ENCODE assay signal across 16 mouse cellular contexts in genomic region chr6:144579301-144579700, GRCm38 (mm10).
DNase-seq lines count a peak whose midpoint lies in the region; ATAC-seq lines count a peak whose summit lies in the region.
"Had no signal": no experiment of that assay in that cellular context is flagged by ENCODE, and none has a peak within 500 bp of the region (broad histone marks: within the 10 kb centered on the region; RNA-seq: fewer than 3 reads in every experiment).

No protein-coding gene starts in this region.

- no peaks in the 10 kb centered on the region for H3K36me3 ChIP-seq in heart, embryonic 11.5 days (ENCODE audit: control insufficient read depth, insufficient read depth, low read length)
- no peaks in the 10 kb centered on the region for H3K36me3 ChIP-seq in midbrain, embryonic 10.5 days
- H3K36me3 ChIP-seq in midbrain, embryonic 13.5 days, result no peaks in the 10 kb centered on the region
- H3K36me3 ChIP-seq in forebrain, embryonic 13.5 days (ENCODE audit: poor library complexity, severe bottlenecking), result no peaks in the 10 kb centered on the region
- H3K36me3 ChIP-seq in splenic B cell, adult 2 months (ENCODE audit: control insufficient read depth, insufficient read depth, low read length, poor library complexity, severe bottlenecking), result no peaks in the 10 kb centered on the region
- H3K36me3 ChIP-seq: G1E had no signal

- no peak overlapping the region for H3K9ac ChIP-seq in heart, embryonic 11.5 days (ENCODE audit: low read depth, low read length)
- H3K9ac ChIP-seq in midbrain, embryonic 13.5 days (replicated peaks), result no peak overlapping the region
- H3K9ac ChIP-seq in forebrain, embryonic 13.5 days, result no peak overlapping the region

- no peak overlapping the region for H3K27ac ChIP-seq in heart, embryonic 11.5 days (ENCODE audit: low read depth, low read length)
- H3K27ac ChIP-seq in midbrain, embryonic 10.5 days (replicated peaks), result 0 out of 2 replicates have a peak overlapping the region, but pooled peaks have one; percentile 23
- H3K27ac ChIP-seq in midbrain, embryonic 13.5 days, result no peak overlapping the region
- H3K27ac ChIP-seq in forebrain, embryonic 13.5 days, result no peak overlapping the region; the same call in 1 of the 2 replicates
- H3K27ac ChIP-seq: heart, adult 2 months had no signal

- no peak for ATAC-seq in heart, embryonic 11.5 days (replicated peaks; ENCODE audit: insufficient number of reproducible peaks, low FRiP score, low TSS enrichment)
- ATAC-seq in midbrain, embryonic 13.5 days, result no peak
- peak; percentile 21; the same call in 1 of the 2 replicates for ATAC-seq in forebrain, embryonic 13.5 days
- ATAC-seq: inflammation-experienced regulatory T-cells, adult 6 months had no signal

- peak; percentile 9 for DNase-seq in heart, adult 11 months
- no peak for DNase-seq in midbrain, embryonic 10.5 days (ENCODE audit: low spot score)
- DNase-seq in splenic B cell, adult 2 months (ENCODE audit: low read depth, low spot score), result peak; percentile 15
- DNase-seq in heart, postnatal 36 days, result no peak
- DNase-seq in adrenal gland, postnatal 25 days, result no peak
- DNase-seq: adrenal gland, postnatal 10 days; cerebellum, postnatal 25 days; heart, adult 2 months; heart, postnatal 14 days; right cerebral cortex, adult 18-20 months had no signal

- H3K27me3 ChIP-seq in heart, embryonic 11.5 days (ENCODE audit: control insufficient read depth, insufficient read depth, low read length), result no peaks in the 10 kb centered on the region
- no peaks in the 10 kb centered on the region for H3K27me3 ChIP-seq in midbrain, embryonic 10.5 days (ENCODE audit: low read depth, poor library complexity, severe bottlenecking)
- H3K27me3 ChIP-seq in midbrain, embryonic 13.5 days, result no peaks in the 10 kb centered on the region
- H3K27me3 ChIP-seq in forebrain, embryonic 13.5 days, result no peaks in the 10 kb centered on the region
- H3K27me3 ChIP-seq in splenic B cell, adult 2 months (ENCODE audit: control insufficient read depth, insufficient read depth, low read length, poor library complexity, severe bottlenecking), result no peaks in the 10 kb centered on the region

- intact Hi-C loops in heart, postnatal 36 days (cut with DNase I), result no loop called here

- H3K9me3 ChIP-seq in heart, embryonic 11.5 days (replicated peaks; ENCODE audit: control insufficient read depth, low read length), result no peaks in the 10 kb centered on the region
- no peaks in the 10 kb centered on the region for H3K9me3 ChIP-seq in midbrain, embryonic 10.5 days (replicated peaks)
- H3K9me3 ChIP-seq in midbrain, embryonic 13.5 days, result no peaks in the 10 kb centered on the region
- H3K9me3 ChIP-seq in forebrain, embryonic 13.5 days (replicated peaks), result no peaks in the 10 kb centered on the region

- no peak overlapping the region for H3K4me3 ChIP-seq in heart, embryonic 11.5 days (ENCODE audit: low read depth, low read length)
- H3K4me3 ChIP-seq in midbrain, embryonic 10.5 days, result no peak overlapping the region
- H3K4me3 ChIP-seq in midbrain, embryonic 13.5 days (replicated peaks), result no peak overlapping the region
- no peak overlapping the region for H3K4me3 ChIP-seq in forebrain, embryonic 13.5 days
- H3K4me3 ChIP-seq: heart, adult 2 months had no signal

- no peaks in the 10 kb centered on the region for H3K4me1 ChIP-seq in heart, embryonic 11.5 days (ENCODE audit: control insufficient read depth, insufficient read depth, low read length)
- H3K4me1 ChIP-seq in midbrain, embryonic 10.5 days, result peaks cover 25% of the 10 kb centered on the region
- H3K4me1 ChIP-seq in midbrain, embryonic 13.5 days (replicated peaks), result 0 out of 2 replicates have a peak, but pooled peaks cover 3% of the 10 kb centered on the region
- peaks cover 10% of the 10 kb centered on the region for H3K4me1 ChIP-seq in forebrain, embryonic 13.5 days

- no peak overlapping the region for H3K4me2 ChIP-seq in heart, embryonic 11.5 days
- H3K4me2 ChIP-seq in midbrain, embryonic 13.5 days (replicated peaks), result no peak overlapping the region
- peak overlapping the region; percentile 28; the same call in 1 of the 2 replicates for H3K4me2 ChIP-seq in forebrain, embryonic 13.5 days
- H3K4me2 ChIP-seq: liver, embryonic 11.5 days had no signal

- 62% methylated on average over 12 of the region's 12 CpGs for WGBS in heart, embryonic 11.5 days (ENCODE audit: insufficient replicate concordance)
- 55% methylated on average over 12 of the region's 12 CpGs for WGBS in midbrain, embryonic 10.5 days
- WGBS in midbrain, embryonic 13.5 days, result 58% methylated on average over 12 of the region's 12 CpGs
- 29% methylated on average over 12 of the region's 12 CpGs for WGBS in forebrain, embryonic 13.5 days

Comparison
In these comparisons a context has a peak if more than half of its experiments do, and no peak if none do; other contexts are left out.
1. DNase-seq: peak in heart, adult 11 months (single experiment) and splenic B cell, adult 2 months (single experiment); none in midbrain, embryonic 10.5 days (single experiment), heart, postnatal 36 days (0 of 2) and adrenal gland, postnatal 25 days (single experiment).